ENCODE assay signal across 8 mouse cellular contexts in the genomic region with DNA sequence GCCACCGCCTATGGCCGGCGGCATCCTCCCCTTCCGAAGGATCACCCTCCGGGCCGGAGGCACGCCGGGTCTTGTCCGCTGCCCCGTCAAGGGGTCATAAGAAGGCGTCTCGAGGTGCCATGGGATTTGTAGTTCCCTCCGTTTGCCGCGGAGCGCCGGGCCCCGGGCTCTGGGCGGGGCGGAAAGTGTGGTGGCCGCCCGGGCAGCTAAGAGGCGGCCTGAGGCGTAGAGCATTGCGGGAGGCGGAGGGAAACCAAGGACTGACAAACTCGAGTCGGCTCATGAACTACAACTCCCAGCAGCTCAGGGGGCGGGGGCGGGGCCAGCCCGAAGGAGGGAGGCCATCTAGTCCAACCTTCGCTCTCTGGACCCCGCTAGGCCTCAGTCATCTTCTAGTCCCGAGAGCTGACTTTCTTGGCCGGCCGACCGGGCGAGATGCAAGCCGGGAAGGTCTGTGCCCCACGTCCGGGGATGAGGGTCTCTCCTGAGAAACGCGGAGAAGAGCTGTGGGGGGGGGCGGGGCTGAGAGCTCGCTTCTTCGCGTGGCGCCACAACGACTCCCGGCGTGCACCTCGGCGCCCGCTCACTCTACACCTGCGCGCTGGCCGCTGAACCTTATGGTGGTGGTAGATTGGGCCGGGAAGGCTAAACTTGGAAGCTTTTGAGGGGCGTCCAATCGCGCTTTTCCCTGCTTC. TPM values are rescaled to one million over a fixed set of nuclear protein-coding genes. Genes with fewer than 3 reads are reported as not detected.
DNase-seq lines count a peak whose midpoint lies in the region; ATAC-seq lines count a peak whose summit lies in the region.

A gene (minus strand): TSS at position 574 of the 695 bp plus-strand sequence.

- peak; percentile 92 for ATAC-seq in megakaryocyte progenitor cell, adult 5-6 weeks (replicated peaks; ENCODE audit: poor library complexity)

- DNase-seq in adipocyte (ENCODE audit: low spot score), result peak; percentile 96
- peak; percentile 94 for DNase-seq in embryo, embryonic 10 days (ENCODE audit: low spot score)
- peak; percentile 87 for DNase-seq in gastrocnemius, postnatal 10 days
- DNase-seq in induced T-regulatory cell, adult 2 months (ENCODE audit: low read depth), result peak; percentile 96
- DNase-seq in left cerebral cortex, adult 9 months (ENCODE audit: low spot score in 2 of 2), result peak; percentile 90 to 95
- DNase-seq in right cerebral cortex, postnatal 14 days, result peak; percentile 85
- peak; percentile 87 to 95 for DNase-seq in urinary bladder, postnatal 36 days (ENCODE audit: low spot score in 2 of 2)

RNA-seq across cellular contexts. Expression of the gene that starts here (rescaled TPM):
- total RNA-seq in gastrocnemius, postnatal 10 days (2021), result 1 to 10 TPM; 6.3 to 8.9 TPM
- 6.4 and 7.7 TPM in 2 replicates for total RNA-seq in megakaryocyte progenitor cell, adult 5-6 weeks (2015)
- total RNA-seq in megakaryocyte progenitor cell, adult 5-6 weeks (2017), result 10.3 and 10.9 TPM in 2 replicates

Comparison
In these comparisons a context has a peak if more than half of its experiments do, and no peak if none do; other contexts are left out.
1. Peak in every context shown above with its lines: DNase-seq and ATAC-seq.